Mouse (Mus musculus) brain, embryonic 14.5 days (tissue): Measurements from ENCODE around the gene Dnajb12.

Source experiments
- CTCF ChIP-seq: fragments of 200-500 bp; IDR thresholded peaks from 2 replicates; pipeline ENCODE4 v1.5.1; 2012; ENCODE audit warnings: inconsistent platforms, mild to moderate bottlenecking, moderate library complexity, borderline replicate concordance; ENCODE audit not compliant: insufficient read depth, insufficient read length; ENCODE audit errors: extremely low read depth
- POLR2A ChIP-seq: fragments of 200-500 bp; IDR thresholded peaks from 2 replicates; pipeline ENCODE4 v1.6.1; 2012; ENCODE audit warnings: mild to moderate bottlenecking, inconsistent platforms, borderline replicate concordance; ENCODE audit not compliant: poor library complexity, insufficient read depth, insufficient read length, severe bottlenecking; ENCODE audit errors: extremely low read depth

DNA sequence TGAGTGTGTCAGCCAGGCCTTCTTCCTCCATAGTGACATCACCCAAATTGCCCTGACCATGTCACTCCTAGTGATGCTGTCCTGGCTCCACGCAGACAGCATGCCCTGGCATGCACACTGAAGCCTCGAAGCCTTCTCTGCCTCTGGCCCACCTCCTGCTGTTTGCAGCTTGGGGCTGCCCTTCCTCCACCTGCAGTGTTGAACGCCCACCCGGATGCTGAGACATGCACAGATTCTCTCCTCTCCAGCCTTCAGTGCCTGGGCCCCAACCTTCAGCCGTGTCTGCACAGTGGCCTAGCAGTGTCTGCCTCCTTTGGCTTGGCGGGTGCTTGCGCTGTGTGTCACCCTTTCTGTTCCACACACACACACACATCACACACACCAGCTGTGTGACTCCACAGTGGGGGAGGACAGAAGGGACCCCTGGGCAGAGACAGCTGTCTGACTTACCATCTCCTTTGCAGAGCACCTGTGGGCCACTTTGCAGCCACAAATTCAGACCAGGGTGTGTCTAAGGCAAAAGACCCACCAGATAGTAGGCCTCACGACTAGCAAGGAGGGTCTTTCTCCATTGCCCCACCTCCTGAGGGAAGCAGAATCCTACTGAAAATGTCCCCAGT, 22.7 kb downstream of the Dnajb12 start:
- no peak for TF ChIP-seq CTCF
- TF ChIP-seq POLR2A: no peak
